Mouse (Mus musculus) gastrocnemius, postnatal 25 days (tissue): Measurements from ENCODE around the gene Olfr1229. TPM values are rescaled to one million over a fixed set of nuclear protein-coding genes. Genes with fewer than 3 reads are reported as not detected.

Source experiments
- DNase-seq: peaks from one replicate; pipeline ENCODE4 v3.0.0; 2022
- long read RNA-seq, 2 experiments: library from polyadenylated mRNA; stranded (forward); transcript quantifications; one replicate each; pipeline ENCODE4 v2.0.0; 2021
- total RNA-seq, 2 experiments: library from RNA; stranded (reverse); gene quantifications; 1 replicate in 1 of 2; 2 replicates in 1 of 2; pipeline ENCODE4 v1.2.3; 2021

Gene Olfr1229
- total RNA-seq, result not detected
- long read RNA-seq, experiment 1, result 0 reads
- long read RNA-seq, experiment 2, result 0 reads

GRCm38 (mm10) chr2:89287914-89288313, at the start of gene Olfr1229:
Olfr1229 (minus strand) TSS chr2:89288014.
- DNase-seq, result no peak

GRCm38 (mm10) chr2:89329575-89329974, 41.8 kb upstream of the Olfr1229 start, which contains the start of gene Olfr1232:
Olfr1232 (minus strand) TSS chr2:89329675.
- no peak for DNase-seq

GRCm38 (mm10) chr2:89306974-89307373, 19.2 kb upstream of the Olfr1229 start, which contains the start of gene Olfr1231:
Olfr1231 (minus strand) TSS chr2:89307074.
- DNase-seq, result no peak

GRCm38 (mm10) chr2:89297168-89297567, 9.4 kb upstream of the Olfr1229 start, which contains the start of gene Olfr1230:
Olfr1230 (minus strand) TSS chr2:89297268.
- DNase-seq, result no peak

DNA sequence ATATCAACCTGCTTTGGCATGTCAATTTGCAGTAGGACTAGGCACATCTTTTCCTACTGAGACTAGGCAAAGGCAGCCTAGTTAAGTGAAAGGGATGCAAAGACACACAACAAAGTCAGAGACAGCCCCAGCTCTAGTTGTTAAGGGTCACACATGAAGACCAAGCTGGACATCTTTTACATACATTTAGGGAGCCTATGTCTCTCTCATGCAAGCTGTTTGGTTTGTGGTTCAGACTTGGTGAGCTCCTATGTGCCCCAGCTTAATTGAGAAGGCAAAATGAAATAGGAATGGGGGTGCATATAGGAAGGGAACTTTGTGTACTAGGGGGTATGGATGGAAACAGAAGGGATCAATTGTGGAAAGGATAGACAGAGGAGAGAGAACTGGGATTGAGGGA, 33.9 kb downstream of the Olfr1229 start, which contains the start of gene Olfr1228:
Gene Olfr1228 (minus strand): TSS at position 101 of the 400 bp plus-strand sequence.
- no peak for DNase-seq

Other genes with a start within 250 kb of the Olfr1229 start
- gene Olfr1218, start 226.8 kb downstream of the Olfr1229 start, total RNA-seq, result not detected
- gene Olfr1219, start 204.5 kb downstream of the Olfr1229 start, total RNA-seq, result not detected
- gene Olfr1220, start 181.2 kb downstream of the Olfr1229 start, total RNA-seq, result not detected
- not detected for gene Olfr1221, start 170.7 kb downstream of the Olfr1229 start, total RNA-seq
- gene Olfr1222, start 155.0 kb downstream of the Olfr1229 start, total RNA-seq, result not detected
- not detected for gene Olfr1223, start 136.5 kb downstream of the Olfr1229 start, total RNA-seq
- not detected for gene Olfr1224-ps1, start 123.9 kb downstream of the Olfr1229 start, total RNA-seq
- not detected for gene Olfr1225, start 113.3 kb downstream of the Olfr1229 start, total RNA-seq
- not detected for gene Olfr1226, start 88.0 kb downstream of the Olfr1229 start, total RNA-seq
- not detected for gene Olfr1228, start 34.0 kb downstream of the Olfr1229 start, total RNA-seq
- not detected for gene Olfr1230, start 9.3 kb upstream of the Olfr1229 start, total RNA-seq
- not detected for gene Olfr1231, start 19.1 kb upstream of the Olfr1229 start, total RNA-seq
- not detected for gene Olfr1232, start 41.7 kb upstream of the Olfr1229 start, total RNA-seq
- not detected for gene Olfr1233, start 54.4 kb upstream of the Olfr1229 start, total RNA-seq
- not detected for gene Olfr1234, start 76.9 kb upstream of the Olfr1229 start, total RNA-seq
- not detected for gene Olfr1238, start 121.7 kb upstream of the Olfr1229 start, total RNA-seq
- gene Olfr1239, start 132.4 kb upstream of the Olfr1229 start, total RNA-seq, result not detected
- not detected for gene Olfr1240, start 155.0 kb upstream of the Olfr1229 start, total RNA-seq
- not detected for gene Olfr1241, start 199.1 kb upstream of the Olfr1229 start, total RNA-seq
- not detected for gene Olfr1242, start 210.3 kb upstream of the Olfr1229 start, total RNA-seq
- gene Olfr1243, start 243.5 kb upstream of the Olfr1229 start, total RNA-seq, result not detected